Mouse (Mus musculus) kidney, embryonic 14.5 days (tissue): ENCODE data around the gene Kcnj3. TPM values are rescaled to one million over a fixed set of nuclear protein-coding genes. Genes with fewer than 3 reads are reported as not detected.
"Not testable (repeated sequence)": the region's sequence is repeated elsewhere in the genome, so short reads cannot be mapped to it uniquely, and the experiment has no call there.

Experiments
- ATAC-seq: fragments of 200-750 bp; cut with Nextera tagmentation; 2 replicates; pipeline ENCODE4 v1.8.0; 2017; ENCODE audit warnings: moderate number of reproducible peaks, mild to moderate bottlenecking, moderate TSS enrichment, moderate library complexity; ENCODE audit not compliant: low FRiP score, low TSS enrichment
- H3K27ac ChIP-seq: fragments of 300-500 bp; sonication (generic); 2 replicates; pipeline ENCODE4 v1.5.1; 2014; ENCODE audit warnings: low read depth, mild to moderate bottlenecking, low read length, moderate library complexity, mixed read lengths
- H3K27me3 ChIP-seq: fragments of 300-500 bp; sonication (generic); 2 replicates; pipeline ENCODE4 v1.6.1; 2014; ENCODE audit warnings: mild to moderate bottlenecking, low read length; ENCODE audit not compliant: control insufficient read depth, insufficient read depth
- H3K36me3 ChIP-seq: fragments of 300-500 bp; sonication (generic); 2 replicates; pipeline ENCODE4 v1.6.1; 2014; ENCODE audit warnings: low read length, mixed read lengths; ENCODE audit not compliant: control insufficient read depth, insufficient read depth
- H3K4me1 ChIP-seq: fragments of 300-500 bp; sonication (generic); 2 replicates; pipeline ENCODE4 v1.6.1; 2014; ENCODE audit warnings: low read length, mixed read lengths; ENCODE audit not compliant: control insufficient read depth, insufficient read depth
- H3K4me2 ChIP-seq: fragments of 300-500 bp; sonication (generic); replicated peaks from 2 replicates; pipeline ENCODE4 v1.6.1; 2014; ENCODE audit warnings: low read depth, mild to moderate bottlenecking, low read length
- H3K4me3 ChIP-seq: fragments of 300-500 bp; sonication (generic); 2 replicates; pipeline ENCODE4 v1.5.1; 2014; ENCODE audit warnings: mild to moderate bottlenecking, low read length
- H3K9ac ChIP-seq: fragments of 300-500 bp; sonication (generic); 2 replicates; pipeline ENCODE4 v1.6.1; 2014; ENCODE audit warnings: low read depth, mild to moderate bottlenecking, low read length, moderate library complexity
- H3K9me3 ChIP-seq: fragments of 300-500 bp; sonication (generic); 2 replicates; pipeline ENCODE4 v1.6.1; 2016; ENCODE audit warnings: low read length; ENCODE audit not compliant: control insufficient read depth
- WGBS: fragments of 180-500 bp; shearing (Covaris S2); extraction: QIAGEN DNeasy Blood & Tissue Kit; methylation state at CpG from one replicate; pipeline ENCODE4 v1.1.7; 2014; 5-methylcytosine and 5-hydroxymethylcytosine counted together
- polyA plus RNA-seq: library from polyadenylated mRNA; unstranded; fragments of >200 nt; fragmentation: Nextera tagmentation; extraction: Ambion mirVana; gene quantifications from 2 replicates; pipeline ENCODE4 v1.2.1, GENCODE M21; 2014

Kcnj3 gene
- polyA plus RNA-seq, 1 experiment from 2014 or later, result not detected

DNA sequence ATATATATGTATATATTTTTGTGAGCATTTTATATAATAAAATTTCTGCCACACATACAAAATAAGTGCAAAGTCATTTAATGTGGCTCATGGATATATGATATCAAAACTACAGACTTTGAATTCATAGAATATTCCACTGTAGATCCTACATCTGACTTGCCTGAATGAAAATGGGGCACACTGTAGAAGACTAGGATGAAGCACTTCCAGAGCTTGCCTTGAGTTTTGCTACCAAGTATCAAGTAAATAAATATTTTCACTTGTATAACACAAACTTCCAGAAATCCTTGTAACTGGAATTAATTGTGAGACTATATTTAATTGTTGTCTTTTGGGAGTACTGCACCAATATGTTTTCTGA lies 44.8 kb downstream of the Kcnj3 start:
- H3K4me3 ChIP-seq, result no peak overlapping the region
- H3K9ac ChIP-seq, result no peak overlapping the region
- no peaks in the 10 kb centered on the region for H3K36me3 ChIP-seq
- H3K4me1 ChIP-seq, result no peaks in the 10 kb centered on the region
- no peak overlapping the region for H3K27ac ChIP-seq
- H3K9me3 ChIP-seq, result no peaks in the 10 kb centered on the region
- no peak overlapping the region for H3K4me2 ChIP-seq
- ATAC-seq, result no peak
- no peaks in the 10 kb centered on the region for H3K27me3 ChIP-seq

GRCm38 (mm10) chr2:55485500-55486129 lies 49.8 kb downstream of the Kcnj3 start:
- not testable (repeated sequence) for ATAC-seq, H3K4me1 ChIP-seq, H3K4me2 ChIP-seq, H3K4me3 ChIP-seq, H3K9me3 ChIP-seq, H3K9ac ChIP-seq, H3K27me3 ChIP-seq, H3K36me3 ChIP-seq, H3K27ac ChIP-seq
- WGBS, result 89% methylated on average over 7 of the region's 7 CpGs

DNA sequence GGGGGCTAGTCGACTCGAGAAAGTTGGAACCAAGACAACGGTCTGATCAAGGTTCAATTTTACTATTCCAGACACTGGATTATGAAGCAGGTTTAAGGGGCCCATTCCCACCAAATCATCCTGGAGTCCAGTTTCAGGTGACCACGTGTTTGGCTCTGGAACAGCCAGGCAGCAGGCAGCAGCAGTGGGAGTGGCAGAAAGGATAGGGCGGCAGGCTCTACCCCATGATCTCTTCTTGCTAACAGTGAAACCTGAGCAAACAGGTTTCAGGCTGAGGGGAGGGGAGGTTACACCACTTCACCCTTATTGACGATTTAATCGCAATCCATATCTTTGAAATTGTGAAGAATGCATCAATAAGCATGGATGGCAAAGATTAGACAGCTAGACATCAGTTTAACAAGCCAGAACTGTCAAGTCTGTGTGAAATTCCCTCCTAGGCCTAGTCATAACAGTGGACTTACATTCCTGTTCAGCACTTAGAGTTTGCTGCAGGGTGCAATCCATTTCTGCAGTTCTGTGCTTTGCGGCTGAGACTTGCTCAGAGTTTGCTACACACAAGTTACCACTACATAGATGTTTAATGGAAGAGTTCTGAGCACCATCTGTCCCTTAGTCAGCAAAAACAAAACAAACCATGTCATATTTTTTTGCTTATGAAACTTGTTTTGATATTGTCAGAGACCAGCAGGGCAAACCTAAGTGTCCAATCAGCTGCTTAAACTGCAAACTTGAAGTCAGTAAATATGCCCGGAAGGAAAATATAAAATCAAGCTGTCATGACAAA lies 67.8 kb downstream of the Kcnj3 start:
- Histone ChIP-seq H3K9me3 (no peaks in the 10 kb centered on the region), H3K36me3 (no peaks in the 10 kb centered on the region), H3K4me2 (no peak overlapping the region), H3K9ac (no peak overlapping the region), H3K4me1 (no peaks in the 10 kb centered on the region), H3K27me3 (no peaks in the 10 kb centered on the region), H3K4me3 (no peak overlapping the region), H3K27ac (no peak overlapping the region)
- 57% methylated on average over 9 of the region's 9 CpGs for WGBS
- ATAC-seq, result no peak; the same call in 1 of the 2 replicates

DNA sequence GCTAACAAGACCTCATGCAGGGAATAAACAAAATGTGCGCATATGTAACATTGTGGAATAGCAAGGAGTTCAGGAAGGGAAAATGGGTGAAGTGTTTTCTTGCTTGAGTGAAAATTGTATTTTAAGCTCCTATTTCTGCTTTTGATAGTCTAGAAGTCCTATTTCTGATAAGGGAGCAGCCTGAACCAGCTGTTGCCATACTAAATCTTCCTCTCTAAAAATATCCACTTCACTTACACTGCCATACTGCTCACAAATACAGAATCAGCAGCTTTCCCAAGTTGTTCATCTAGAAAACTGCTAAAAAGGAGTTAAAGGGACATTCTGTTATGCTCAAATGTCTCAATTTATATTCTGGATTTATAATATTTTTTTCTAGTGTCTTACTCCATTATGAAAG lies 69.9 kb downstream of the Kcnj3 start:
- H3K27me3 ChIP-seq, result no peaks in the 10 kb centered on the region
- H3K36me3 ChIP-seq, result no peaks in the 10 kb centered on the region
- H3K4me2 ChIP-seq, result no peak overlapping the region
- no peak overlapping the region for H3K27ac ChIP-seq
- ATAC-seq, result no peak
- no peak overlapping the region for H3K9ac ChIP-seq
- WGBS, result 92% methylated on average over 1 of the region's 1 CpGs
- H3K4me1 ChIP-seq, result no peaks in the 10 kb centered on the region
- H3K4me3 ChIP-seq, result no peak overlapping the region
- H3K9me3 ChIP-seq, result no peaks in the 10 kb centered on the region

- Histone ChIP-seq H3K27ac (no peak overlapping the region), H3K4me1 (no peaks in the 10 kb centered on the region), H3K27me3 (no peaks in the 10 kb centered on the region), H3K9ac (no peak overlapping the region), H3K4me2 (no peak overlapping the region), H3K36me3 (no peaks in the 10 kb centered on the region), H3K9me3 (no peaks in the 10 kb centered on the region), H3K4me3 (no peak overlapping the region)
- no peak for ATAC-seq
These were observed 81.5 kb downstream of the Kcnj3 start for GRCm38 (mm10) chr2:55517297-55517696.

- Histone ChIP-seq H3K36me3 (no peaks in the 10 kb centered on the region), H3K27me3 (no peaks in the 10 kb centered on the region), H3K9me3 (no peaks in the 10 kb centered on the region), H3K4me1 (no peaks in the 10 kb centered on the region), H3K27ac (no peak overlapping the region), H3K4me3 (no peak overlapping the region), H3K9ac (no peak overlapping the region), H3K4me2 (no peak overlapping the region)
- 85% methylated on average over 8 of the region's 8 CpGs for WGBS
- ATAC-seq, result no peak
These were observed 97.1 kb downstream of the Kcnj3 start for GRCm38 (mm10) chr2:55532738-55533491.

- no peaks in the 10 kb centered on the region for H3K9me3 ChIP-seq
- no peak overlapping the region for H3K27ac ChIP-seq
- H3K4me3 ChIP-seq, result no peak overlapping the region
- H3K4me1 ChIP-seq, result no peaks in the 10 kb centered on the region
- no peak overlapping the region for H3K9ac ChIP-seq
- no peak overlapping the region for H3K4me2 ChIP-seq
- no peaks in the 10 kb centered on the region for H3K36me3 ChIP-seq
- WGBS, result 89% methylated on average over 2 of the region's 2 CpGs
- ATAC-seq, result no peak
- no peaks in the 10 kb centered on the region for H3K27me3 ChIP-seq
These were observed 99.2 kb downstream of the Kcnj3 start for GRCm38 (mm10) chr2:55534946-55535345.

- Histone ChIP-seq H3K9ac (no peak overlapping the region), H3K27me3 (no peaks in the 10 kb centered on the region), H3K4me3 (no peak overlapping the region), H3K27ac (no peak overlapping the region), H3K9me3 (no peaks in the 10 kb centered on the region), H3K36me3 (no peaks in the 10 kb centered on the region), H3K4me1 (no peaks in the 10 kb centered on the region), H3K4me2 (no peak overlapping the region)
- 76% methylated on average over 1 of the region's 1 CpGs for WGBS
- no peak for ATAC-seq
These were observed 99.7 kb downstream of the Kcnj3 start for GRCm38 (mm10) chr2:55535482-55535881.

- no peaks in the 10 kb centered on the region for H3K9me3 ChIP-seq
- no peak overlapping the region for H3K4me2 ChIP-seq
- no peak overlapping the region for H3K27ac ChIP-seq
- no peaks in the 10 kb centered on the region for H3K27me3 ChIP-seq
- no peak for ATAC-seq
- no peaks in the 10 kb centered on the region for H3K4me1 ChIP-seq
- H3K36me3 ChIP-seq, result no peaks in the 10 kb centered on the region
- no peak overlapping the region for H3K4me3 ChIP-seq
- H3K9ac ChIP-seq, result no peak overlapping the region
These were observed 111.8 kb downstream of the Kcnj3 start for GRCm38 (mm10) chr2:55547612-55548011.
